Mouse (Mus musculus): ENCODE data around the gene Cdh9. TPM values are rescaled to one million over a fixed set of nuclear protein-coding genes. Genes with fewer than 3 reads are reported as not detected.

The Cdh9 gene
- polyA plus RNA-seq, 1 experiment from 2014 or later = 1.6 TPM

DNA sequence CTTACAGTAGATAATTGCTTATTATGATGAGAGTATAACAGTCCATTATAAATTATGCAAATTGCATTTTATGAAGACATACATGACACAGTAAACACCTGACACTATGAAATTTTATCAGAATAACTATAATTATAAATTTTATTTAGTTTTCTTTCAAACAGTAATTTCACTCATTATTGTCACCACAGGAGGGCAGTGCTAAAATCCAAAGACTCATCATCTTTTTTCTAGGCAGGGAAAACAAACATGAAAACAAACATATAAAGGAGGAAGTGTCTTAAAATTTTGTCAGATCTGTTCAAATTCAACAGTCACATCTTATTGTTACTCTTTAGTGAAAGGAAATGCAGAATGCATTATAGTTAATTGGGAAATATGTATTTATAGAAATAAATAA is 72.7 kb downstream of the Cdh9 start:
- DNase-seq (ENCODE audit: low spot score) (no peak), ATAC-seq (replicated peaks; ENCODE audit: low FRiP score, low TSS enrichment, low read depth) (no peak)
- Histone ChIP-seq H3K4me3 (ENCODE audit: low read depth, low read length) (no peak overlapping the region), H3K4me1 (replicated peaks; ENCODE audit: control insufficient read depth, insufficient read depth, low read length) (no peaks in the 10 kb centered on the region), H3K27me3 (replicated peaks; ENCODE audit: control insufficient read depth, insufficient read depth, low read length) (no peaks in the 10 kb centered on the region), H3K9me3 (ENCODE audit: control insufficient read depth, low read length) (no peaks in the 10 kb centered on the region), H3K9ac (ENCODE audit: low read length) (no peak overlapping the region), H3K27ac (ENCODE audit: low read depth) (no peak overlapping the region), H3K4me2 (ENCODE audit: low read length) (no peak overlapping the region), H3K36me3 (ENCODE audit: control insufficient read depth, insufficient read depth, low read length) (no peaks in the 10 kb centered on the region)

DNA sequence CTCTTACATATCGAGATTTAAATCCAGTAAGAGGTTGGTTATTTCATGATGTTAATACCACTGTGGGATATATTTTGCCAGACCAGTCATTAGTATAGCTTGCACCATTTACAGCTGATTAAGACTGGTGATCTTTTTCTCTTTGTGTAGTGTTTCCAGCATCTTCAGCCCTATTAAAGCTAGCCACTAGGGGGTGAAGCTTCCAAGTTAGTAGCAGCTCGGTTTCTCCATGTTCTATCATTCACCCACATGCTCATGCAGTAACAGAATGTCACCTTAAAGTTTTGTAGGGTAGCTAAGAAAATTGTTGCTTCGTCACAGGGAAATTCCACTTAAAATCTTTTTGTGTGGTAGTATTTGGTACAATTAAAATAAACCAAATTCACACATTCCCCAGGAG is 82.2 kb downstream of the Cdh9 start:
- no peak for ATAC-seq (replicated peaks; ENCODE audit: low FRiP score, low TSS enrichment, low read depth)
- DNase-seq (ENCODE audit: low spot score) = no peak
- 66% methylated on average over 3 of the region's 3 CpGs for WGBS

DNA sequence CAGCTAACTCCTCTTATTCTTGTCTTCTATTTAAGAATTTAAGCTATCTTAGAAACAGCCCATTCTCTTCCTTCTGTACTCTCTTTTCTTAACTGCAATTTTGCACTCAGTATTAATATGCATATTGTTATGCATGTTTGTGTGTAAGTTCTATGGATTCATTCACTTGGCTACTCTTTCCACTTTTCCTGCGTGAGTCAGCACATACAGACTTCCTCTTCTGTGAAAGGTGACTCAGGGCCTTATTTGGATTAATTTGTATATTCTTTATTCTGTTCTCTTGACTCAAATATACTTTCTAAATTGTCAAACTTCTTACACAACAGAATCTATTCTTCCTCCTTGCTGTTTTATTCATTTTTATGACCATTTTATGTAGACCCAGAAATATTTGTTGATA is 85.5 kb downstream of the Cdh9 start:
- Histone ChIP-seq H3K4me3 (ENCODE audit: low read depth, low read length) (no peak overlapping the region), H3K27me3 (replicated peaks; ENCODE audit: control insufficient read depth, insufficient read depth, low read length) (no peaks in the 10 kb centered on the region), H3K4me1 (replicated peaks; ENCODE audit: control insufficient read depth, insufficient read depth, low read length) (no peaks in the 10 kb centered on the region), H3K9me3 (ENCODE audit: control insufficient read depth, low read length) (no peaks in the 10 kb centered on the region), H3K9ac (ENCODE audit: low read length) (no peak overlapping the region), H3K36me3 (ENCODE audit: control insufficient read depth, insufficient read depth, low read length) (no peaks in the 10 kb centered on the region), H3K4me2 (ENCODE audit: low read length) (no peak overlapping the region), H3K27ac (ENCODE audit: low read depth) (no peak overlapping the region)
- ATAC-seq (replicated peaks; ENCODE audit: low FRiP score, low TSS enrichment, low read depth) = no peak
- 82% methylated on average over 1 of the region's 1 CpGs for WGBS
- DNase-seq (ENCODE audit: low spot score) = no peak

More for the DNA sequence above, 82.2 kb downstream of the Cdh9 start:
- Histone ChIP-seq H3K27ac (ENCODE audit: low read depth) (no peak overlapping the region), H3K4me2 (ENCODE audit: low read length) (no peak overlapping the region), H3K9me3 (ENCODE audit: control insufficient read depth, low read length) (no peaks in the 10 kb centered on the region), H3K9ac (ENCODE audit: low read length) (no peak overlapping the region), H3K4me3 (ENCODE audit: low read depth, low read length) (no peak overlapping the region), H3K27me3 (replicated peaks; ENCODE audit: control insufficient read depth, insufficient read depth, low read length) (no peaks in the 10 kb centered on the region), H3K4me1 (replicated peaks; ENCODE audit: control insufficient read depth, insufficient read depth, low read length) (no peaks in the 10 kb centered on the region), H3K36me3 (ENCODE audit: control insufficient read depth, insufficient read depth, low read length) (no peaks in the 10 kb centered on the region)

DNA sequence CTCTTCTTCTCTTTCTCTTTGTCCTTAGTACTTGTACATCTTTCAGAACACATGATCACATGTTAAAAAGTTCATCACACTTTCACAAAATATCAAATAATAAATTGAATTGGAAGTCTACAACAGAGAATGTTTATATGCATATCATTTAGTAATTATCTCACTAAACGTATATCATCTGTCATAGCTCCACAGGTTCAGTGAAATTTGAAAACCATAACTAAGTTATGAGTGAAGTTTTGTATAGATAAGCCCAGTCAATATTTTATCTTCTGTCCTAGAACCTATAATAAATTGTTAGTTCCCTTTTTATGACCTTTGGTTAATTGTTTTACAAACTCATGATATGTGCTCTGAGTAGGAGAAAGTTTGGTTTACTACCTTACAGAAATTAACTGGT is 106.2 kb downstream of the Cdh9 start:
- Histone ChIP-seq H3K4me3 (ENCODE audit: low read depth, low read length) (no peak overlapping the region), H3K4me2 (ENCODE audit: low read length) (no peak overlapping the region), H3K27ac (ENCODE audit: low read depth) (no peak overlapping the region), H3K9me3 (ENCODE audit: control insufficient read depth, low read length) (no peaks in the 10 kb centered on the region), H3K4me1 (replicated peaks; ENCODE audit: control insufficient read depth, insufficient read depth, low read length) (no peaks in the 10 kb centered on the region), H3K9ac (ENCODE audit: low read length) (no peak overlapping the region), H3K36me3 (ENCODE audit: control insufficient read depth, insufficient read depth, low read length) (no peaks in the 10 kb centered on the region), H3K27me3 (replicated peaks; ENCODE audit: control insufficient read depth, insufficient read depth, low read length) (no peaks in the 10 kb centered on the region)
- WGBS = 72% methylated on average over 1 of the region's 1 CpGs
- DNase-seq (ENCODE audit: low spot score) (no peak), ATAC-seq (replicated peaks; ENCODE audit: low FRiP score, low TSS enrichment, low read depth) (no peak)

DNA sequence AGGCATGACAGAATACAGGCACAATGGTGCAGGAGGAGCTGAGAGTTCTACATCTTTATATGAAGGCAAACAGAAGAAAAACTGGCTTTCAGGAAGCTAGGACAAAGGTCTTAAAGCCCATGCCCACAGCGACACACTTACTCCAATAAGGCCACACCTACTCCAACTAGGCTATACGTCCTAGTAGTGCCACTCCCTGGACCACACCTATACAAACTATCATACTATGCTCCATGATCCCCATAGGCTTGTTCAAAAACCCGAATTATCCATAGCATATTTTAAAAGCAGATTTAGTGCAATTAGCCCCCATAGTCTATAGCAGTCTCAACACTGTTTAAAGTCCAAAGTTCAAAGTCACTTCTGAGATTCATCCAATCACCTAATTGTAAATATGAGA is 154.0 kb downstream of the Cdh9 start:
- no peak overlapping the region for H3K4me3 ChIP-seq (ENCODE audit: low read depth, low read length)
- 76% methylated on average over 3 of the region's 3 CpGs for WGBS
- no peak; the same call in 1 of the 2 replicates for ATAC-seq (replicated peaks; ENCODE audit: low FRiP score, low TSS enrichment, low read depth)
- no peak overlapping the region for H3K27ac ChIP-seq (ENCODE audit: low read depth)
- no peaks in the 10 kb centered on the region for H3K4me1 ChIP-seq (replicated peaks; ENCODE audit: control insufficient read depth, insufficient read depth, low read length)
- no peaks in the 10 kb centered on the region for H3K36me3 ChIP-seq (ENCODE audit: control insufficient read depth, insufficient read depth, low read length)
- no peak for DNase-seq (ENCODE audit: low spot score)
- peaks cover 3% of the 10 kb centered on the region; the same call in 1 of the 2 replicates for H3K9me3 ChIP-seq (ENCODE audit: control insufficient read depth, low read length)
- H3K27me3 ChIP-seq (replicated peaks; ENCODE audit: control insufficient read depth, insufficient read depth, low read length) = no peaks in the 10 kb centered on the region
- H3K9ac ChIP-seq (ENCODE audit: low read length) = no peak overlapping the region
- H3K4me2 ChIP-seq (ENCODE audit: low read length) = no peak overlapping the region

DNA sequence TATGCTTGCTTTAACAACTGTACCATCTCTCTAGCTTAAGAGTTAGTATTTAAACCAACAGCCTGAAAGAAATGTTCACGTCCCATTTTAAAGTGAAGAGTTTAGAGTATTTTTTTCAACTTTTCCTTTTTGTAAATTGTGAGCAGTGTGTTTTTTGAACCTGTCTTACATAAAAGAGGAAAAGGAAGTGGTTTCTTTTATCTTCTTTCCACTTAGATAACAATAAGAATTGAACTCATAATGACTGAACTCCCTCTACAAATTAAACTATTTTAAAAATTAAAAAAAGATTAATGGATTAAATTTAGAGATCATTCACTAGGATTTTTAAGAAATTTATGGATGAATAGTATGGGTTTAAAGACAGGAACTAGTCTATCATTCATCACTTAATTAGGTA is 168.1 kb downstream of the Cdh9 start:
- no peaks in the 10 kb centered on the region for H3K4me1 ChIP-seq (replicated peaks; ENCODE audit: control insufficient read depth, insufficient read depth, low read length)
- no peaks in the 10 kb centered on the region for H3K36me3 ChIP-seq (ENCODE audit: control insufficient read depth, insufficient read depth, low read length)
- DNase-seq (ENCODE audit: low spot score) = no peak
- WGBS = 79% methylated on average over 1 of the region's 1 CpGs
- H3K4me2 ChIP-seq (ENCODE audit: low read length) = no peak overlapping the region
- no peaks in the 10 kb centered on the region for H3K27me3 ChIP-seq (replicated peaks; ENCODE audit: control insufficient read depth, insufficient read depth, low read length)
- no peak overlapping the region for H3K27ac ChIP-seq (ENCODE audit: low read depth)
- H3K4me3 ChIP-seq (ENCODE audit: low read depth, low read length) = no peak overlapping the region
- no peak for ATAC-seq (replicated peaks; ENCODE audit: low FRiP score, low TSS enrichment, low read depth)
- H3K9me3 ChIP-seq (ENCODE audit: control insufficient read depth, low read length) = no peaks in the 10 kb centered on the region
- no peak overlapping the region for H3K9ac ChIP-seq (ENCODE audit: low read length)

All from intestine, embryonic 14.5 days (tissue).